In genomic region chr13:111804189-111804588, GRCm38 (mm10) we compare ENCODE assay signal across 11 mouse cellular contexts. TPM values are rescaled to one million over a fixed set of nuclear protein-coding genes. Genes with fewer than 3 reads are reported as not detected.
DNase-seq lines count a peak whose midpoint lies in the region; ATAC-seq and TF ChIP-seq lines count a peak whose summit lies in the region.
"Had no signal": no experiment of that assay in that cellular context is flagged by ENCODE, and none has a peak within 500 bp of the region (broad histone marks: within the 10 kb centered on the region; RNA-seq: fewer than 3 reads in every experiment).

No protein-coding gene starts in this region.

- ATAC-seq in heart, embryonic 12.5 days (ENCODE audit: insufficient number of reproducible peaks, low FRiP score): no peak
- ATAC-seq in stomach, postnatal 0 days (ENCODE audit: low FRiP score, low TSS enrichment): no peak
- ATAC-seq in forebrain, postnatal 0 days: no peak

- no peak for TF ChIP-seq EP300 in stomach, postnatal 0 days (optimal IDR thresholded peaks at IDR 0.05)

- no peak overlapping the region for H3K4me3 ChIP-seq in heart, embryonic 12.5 days
- H3K4me3 ChIP-seq in spleen, adult 2 months (ENCODE audit: extremely low read depth, insufficient read depth, insufficient read length): no peak overlapping the region
- no peak overlapping the region for H3K4me3 ChIP-seq in stomach, postnatal 0 days (ENCODE audit: low read depth, low read length)
- H3K4me3 ChIP-seq in forebrain, postnatal 0 days (ENCODE audit: low read depth, low read length): no peak overlapping the region
- H3K4me3 ChIP-seq: hindbrain, embryonic 12.5 days; limb, embryonic 13.5 days had no signal

- no peak overlapping the region for H3K9ac ChIP-seq in heart, embryonic 12.5 days
- no peak overlapping the region; the same call in 1 of the 2 replicates for H3K9ac ChIP-seq in stomach, postnatal 0 days (ENCODE audit: low read length)
- H3K9ac ChIP-seq in forebrain, postnatal 0 days: no peak overlapping the region
- H3K9ac ChIP-seq: hindbrain, embryonic 12.5 days; limb, embryonic 13.5 days had no signal

- no peaks in the 10 kb centered on the region for H3K27me3 ChIP-seq in heart, embryonic 12.5 days (replicated peaks)
- no peaks in the 10 kb centered on the region; the same call in 1 of the 2 replicates for H3K27me3 ChIP-seq in spleen, adult 2 months (ENCODE audit: control insufficient read depth, insufficient read depth, low read length)
- no peaks in the 10 kb centered on the region for H3K27me3 ChIP-seq in stomach, postnatal 0 days (ENCODE audit: control insufficient read depth, insufficient read depth, low read length)
- H3K27me3 ChIP-seq in forebrain, postnatal 0 days (ENCODE audit: insufficient read depth, low read length): no peaks in the 10 kb centered on the region
- H3K27me3 ChIP-seq: hindbrain, embryonic 12.5 days; limb, embryonic 13.5 days had no signal

- peaks cover 57% of the 10 kb centered on the region for H3K4me1 ChIP-seq in heart, embryonic 12.5 days (replicated peaks)
- H3K4me1 ChIP-seq in spleen, adult 2 months (ENCODE audit: control insufficient read depth, insufficient read depth, insufficient read length): peaks cover 48% of the 10 kb centered on the region; the same call in 1 of the 2 replicates
- peaks cover 15% of the 10 kb centered on the region for H3K4me1 ChIP-seq in stomach, postnatal 0 days (replicated peaks; ENCODE audit: control insufficient read depth, insufficient read depth)
- no peaks in the 10 kb centered on the region for H3K4me1 ChIP-seq in forebrain, postnatal 0 days (ENCODE audit: insufficient read depth)

- no peaks in the 10 kb centered on the region for H3K9me3 ChIP-seq in heart, embryonic 12.5 days (replicated peaks)
- no peaks in the 10 kb centered on the region for H3K9me3 ChIP-seq in stomach, postnatal 0 days (ENCODE audit: control insufficient read depth, low read length)
- H3K9me3 ChIP-seq in forebrain, postnatal 0 days (ENCODE audit: low read length): no peaks in the 10 kb centered on the region
- H3K9me3 ChIP-seq: hindbrain, embryonic 12.5 days; limb, embryonic 13.5 days had no signal

- DNase-seq in heart, postnatal 25 days (ENCODE audit: low spot score): no peak
- no peak for DNase-seq in spleen, adult 2 months (ENCODE audit: low read depth in 1 of 2, low spot score in 2 of 2)
- DNase-seq in spleen, postnatal 4 days (ENCODE audit: low spot score in 2 of 2): no peak
- DNase-seq in kidney, postnatal 10 days: peak; percentile 65
- peak; percentile 31 for DNase-seq in stomach, postnatal 0 days (ENCODE audit: low spot score)
- no peak for DNase-seq in forebrain, postnatal 0 days
- no peak for DNase-seq in left cerebral cortex, adult 11 months (ENCODE audit: low spot score)
- DNase-seq: adrenal gland, adult 8-10 months had no signal

- intact Hi-C loops in heart, postnatal 25 days (cut with DNase I): no loop called here

- H3K36me3 ChIP-seq in heart, embryonic 12.5 days: no peaks in the 10 kb centered on the region
- H3K36me3 ChIP-seq in spleen, adult 2 months (ENCODE audit: control insufficient read depth, insufficient read depth, low read length): no peaks in the 10 kb centered on the region
- H3K36me3 ChIP-seq in stomach, postnatal 0 days (ENCODE audit: control insufficient read depth, insufficient read depth, low read length): no peaks in the 10 kb centered on the region
- H3K36me3 ChIP-seq in forebrain, postnatal 0 days (ENCODE audit: insufficient read depth): no peaks in the 10 kb centered on the region
- H3K36me3 ChIP-seq: hindbrain, embryonic 12.5 days; limb, embryonic 13.5 days had no signal

- TF ChIP-seq CTCF in spleen, adult 2 months (IDR thresholded peaks at IDR 0.05; ENCODE audit: extremely low read depth, insufficient read depth, insufficient read length, insufficient replicate concordance): no peak
- no peak for TF ChIP-seq CTCF in stomach, postnatal 0 days (IDR thresholded peaks at IDR 0.05; ENCODE audit: low read depth)
- no peak for TF ChIP-seq CTCF in forebrain, postnatal 0 days (IDR thresholded peaks at IDR 0.05; ENCODE audit: low read depth)

- 0 out of 2 replicates have a peak overlapping the region, but pooled peaks have one; percentile 30 for H3K4me2 ChIP-seq in heart, embryonic 12.5 days
- H3K4me2 ChIP-seq in stomach, postnatal 0 days (replicated peaks; ENCODE audit: low read depth): peak overlapping the region; percentile 48
- H3K4me2 ChIP-seq in forebrain, postnatal 0 days (ENCODE audit: low read depth): no peak overlapping the region
- H3K4me2 ChIP-seq: hindbrain, embryonic 12.5 days; limb, embryonic 13.5 days had no signal

- 74% methylated on average over 8 of the region's 8 CpGs for WGBS in heart, embryonic 12.5 days
- WGBS in spleen, adult 2 months: 39% methylated on average over 8 of the region's 8 CpGs
- 43% methylated on average over 8 of the region's 8 CpGs for WGBS in stomach, postnatal 0 days
- 76% methylated on average over 8 of the region's 8 CpGs for WGBS in forebrain, postnatal 0 days

- H3K27ac ChIP-seq in heart, embryonic 12.5 days (ENCODE audit: poor library complexity, severe bottlenecking): no peak overlapping the region
- H3K27ac ChIP-seq in spleen, adult 2 months (ENCODE audit: insufficient read depth, low read length): 0 out of 2 replicates have a peak overlapping the region, but pooled peaks have one; percentile 20
- peak overlapping the region; percentile 81 for H3K27ac ChIP-seq in stomach, postnatal 0 days (replicated peaks)
- no peak overlapping the region for H3K27ac ChIP-seq in forebrain, postnatal 0 days (ENCODE audit: low read depth, low read length)
- H3K27ac ChIP-seq: hindbrain, embryonic 12.5 days; limb, embryonic 13.5 days had no signal

- TF ChIP-seq POLR2A in spleen, adult 2 months (IDR thresholded peaks at IDR 0.05; ENCODE audit: low read depth, low read length): no peak

RNA-seq across cellular contexts. Expression of gene Map3k1, which starts 4.6 kb away (rescaled TPM):
- 16.7 and 18.7 TPM in 2 replicates for polyA plus RNA-seq in heart, embryonic 12.5 days (2016; fragmentation: Nextera tagmentation; extraction: Ambion mirVana)
- total RNA-seq in heart, postnatal 25 days (2021): 10 to 100 TPM; 27.9 to 33.0 TPM
- 45.1 and 49.9 TPM in 2 replicates for polyA plus RNA-seq in spleen, adult 2 months (2012; rRNA removed)
- polyA plus RNA-seq in stomach, postnatal 0 days (2015; fragmentation: Nextera tagmentation; extraction: Ambion mirVana): 12.9 and 13.3 TPM in 2 replicates
- total RNA-seq in forebrain, postnatal 0 days (2014; rRNA removed): 14.3 and 18.9 TPM in 2 replicates
- 4.0 and 7.0 TPM in 2 replicates for polyA plus RNA-seq in forebrain, postnatal 0 days (2015; fragmentation: Nextera tagmentation; extraction: Ambion mirVana)

Comparison
In these comparisons a context has a peak if more than half of its experiments do, and no peak if none do; other contexts are left out.
1. H3K27ac ChIP-seq: peak in spleen, adult 2 months (single experiment) and stomach, postnatal 0 days (single experiment); none in heart, embryonic 12.5 days (single experiment) and forebrain, postnatal 0 days (single experiment).
2. DNase-seq: peak in kidney, postnatal 10 days (single experiment) and stomach, postnatal 0 days (single experiment); none in heart, postnatal 25 days (single experiment), spleen, adult 2 months (0 of 2), spleen, postnatal 4 days (0 of 2), forebrain, postnatal 0 days (single experiment) and left cerebral cortex, adult 11 months (single experiment).